Mouse (Mus musculus) left cerebral cortex, postnatal 10 days (tissue): ENCODE measurements around the gene Aoc1. TPM values are rescaled to one million over a fixed set of nuclear protein-coding genes. Genes with fewer than 3 reads are reported as not detected.

Experiments used
- total RNA-seq, 2 experiments: library from RNA; stranded (reverse); gene quantifications; 2 replicates each; pipeline ENCODE4 v1.2.3; 2021

Gene Aoc1
- total RNA-seq, 2 experiments from 2014 or later = not detected

Other genes with a start within 250 kb of the Aoc1 start
- 10 to 100 TPM; 17.1 to 17.3 TPM for gene AI854703, start 246.1 kb upstream of the Aoc1 start, total RNA-seq
- 1 to 10 TPM; 1.3 to 1.8 TPM for gene Gimap8, start 225.7 kb upstream of the Aoc1 start, total RNA-seq
- 1 to 10 TPM; 1.2 to 1.4 TPM for gene Gimap9, start 196.8 kb upstream of the Aoc1 start, total RNA-seq
- gene Gimap4, start 188.3 kb upstream of the Aoc1 start, total RNA-seq = under 1 TPM; 0.55 to 0.66 TPM
- 1 to 10 TPM; 6.5 to 7.0 TPM for gene Gimap6, start 164.7 kb upstream of the Aoc1 start, total RNA-seq
- not detected for gene Gm28053, start 154.3 kb upstream of the Aoc1 start, total RNA-seq
- not detected for gene Gimap7, start 154.3 kb upstream of the Aoc1 start, total RNA-seq
- 1 to 10 TPM; 3.1 to 3.4 TPM for gene Gimap1, start 133.8 kb upstream of the Aoc1 start, total RNA-seq
- gene Gimap5, start 126.7 kb upstream of the Aoc1 start, total RNA-seq = 1 to 10 TPM; 1.2 to 1.6 TPM
- not detected for gene Gimap3, start 102.0 kb upstream of the Aoc1 start, total RNA-seq
- 10 to 100 TPM; 15.6 to 18.6 TPM for gene Tmem176a, start 32.0 kb upstream of the Aoc1 start, total RNA-seq
- 10 to 100 TPM; 38.2 to 42.5 TPM for gene Tmem176b, start 31.4 kb upstream of the Aoc1 start, total RNA-seq
- not detected for gene 1600015I10Rik, start 57.0 kb downstream of the Aoc1 start, total RNA-seq
- not detected for gene Doxl2, start 102.1 kb downstream of the Aoc1 start, total RNA-seq
- gene Svs1, start 114.0 kb downstream of the Aoc1 start, total RNA-seq = not detected
- gene Gpnmb, start 163.7 kb downstream of the Aoc1 start, total RNA-seq = under 1 TPM; 0.39 to 0.43 TPM
- 10 to 100 TPM; 28.7 to 33.6 TPM for gene Malsu1, start 200.9 kb downstream of the Aoc1 start, total RNA-seq